Mouse (Mus musculus): Measurements from ENCODE around the gene Pakap. TPM values are rescaled to one million over a fixed set of nuclear protein-coding genes. Genes with fewer than 3 reads are reported as not detected.

Pakap gene
- polyA plus RNA-seq, 1 experiment from 2014 or later = 21.4 TPM

GRCm38 (mm10) chr4:57866088-57866487 lies 298.1 kb downstream of the Pakap start:
- no peaks in the 10 kb centered on the region for H3K27me3 ChIP-seq (ENCODE audit: control insufficient read depth, insufficient read depth, low read length)
- 10% methylated on average over 2 of the region's 2 CpGs for WGBS
- no peak overlapping the region for H3K27ac ChIP-seq (ENCODE audit: low read depth, low read length)
- no peaks in the 10 kb centered on the region for H3K9me3 ChIP-seq (ENCODE audit: control insufficient read depth, low read length)
- no peak overlapping the region for H3K4me2 ChIP-seq
- H3K4me3 ChIP-seq (ENCODE audit: low read depth, low read length) = no peak overlapping the region
- DNase-seq (ENCODE audit: low spot score, missing footprints) = no peak
- ATAC-seq (ENCODE audit: low FRiP score) = no peak
- H3K4me1 ChIP-seq (ENCODE audit: control insufficient read depth, insufficient read depth, low read length) = no peaks in the 10 kb centered on the region
- no peak overlapping the region for H3K9ac ChIP-seq (ENCODE audit: low read length)
- no peaks in the 10 kb centered on the region for H3K36me3 ChIP-seq (ENCODE audit: control insufficient read depth, insufficient read depth, low read length)

- no peaks in the 10 kb centered on the region for H3K4me1 ChIP-seq (ENCODE audit: control insufficient read depth, insufficient read depth, low read length)
- no peaks in the 10 kb centered on the region for H3K36me3 ChIP-seq (ENCODE audit: control insufficient read depth, insufficient read depth, low read length)
- H3K27ac ChIP-seq (ENCODE audit: low read depth, low read length) = no peak overlapping the region
- ATAC-seq (ENCODE audit: low FRiP score) = no peak
- H3K27me3 ChIP-seq (ENCODE audit: control insufficient read depth, insufficient read depth, low read length) = no peaks in the 10 kb centered on the region
- 75% methylated on average over 9 of the region's 9 CpGs for WGBS
- no peak for DNase-seq (ENCODE audit: low spot score, missing footprints)
- no peak overlapping the region for H3K9ac ChIP-seq (ENCODE audit: low read length)
- H3K4me2 ChIP-seq = no peak overlapping the region
- H3K9me3 ChIP-seq (ENCODE audit: control insufficient read depth, low read length) = no peaks in the 10 kb centered on the region
- no peak overlapping the region for H3K4me3 ChIP-seq (ENCODE audit: low read depth, low read length)
These were observed 299.0 kb downstream of the Pakap start for GRCm38 (mm10) chr4:57866990-57867389.

- no peaks in the 10 kb centered on the region for H3K27me3 ChIP-seq (ENCODE audit: control insufficient read depth, insufficient read depth, low read length)
- ATAC-seq (ENCODE audit: low FRiP score) (no peak), DNase-seq (ENCODE audit: low spot score, missing footprints) (no peak)
- H3K4me3 ChIP-seq (ENCODE audit: low read depth, low read length) = no peak overlapping the region
- no peak overlapping the region for H3K9ac ChIP-seq (ENCODE audit: low read length)
- WGBS = 35% methylated on average over 10 of the region's 10 CpGs
- no peak overlapping the region for H3K4me2 ChIP-seq
- H3K27ac ChIP-seq (ENCODE audit: low read depth, low read length) = no peak overlapping the region
- no peaks in the 10 kb centered on the region for H3K36me3 ChIP-seq (ENCODE audit: control insufficient read depth, insufficient read depth, low read length)
- H3K9me3 ChIP-seq (ENCODE audit: control insufficient read depth, low read length) = no peaks in the 10 kb centered on the region
- no peaks in the 10 kb centered on the region for H3K4me1 ChIP-seq (ENCODE audit: control insufficient read depth, insufficient read depth, low read length)
These were observed 299.5 kb downstream of the Pakap start for GRCm38 (mm10) chr4:57867454-57867853.

- Histone ChIP-seq H3K36me3 (ENCODE audit: control insufficient read depth, insufficient read depth, low read length) (no peaks in the 10 kb centered on the region), H3K4me1 (ENCODE audit: control insufficient read depth, insufficient read depth, low read length) (no peaks in the 10 kb centered on the region), H3K4me3 (ENCODE audit: low read depth, low read length) (no peak overlapping the region), H3K4me2 (no peak overlapping the region), H3K9ac (ENCODE audit: low read length) (no peak overlapping the region), H3K27ac (ENCODE audit: low read depth, low read length) (no peak overlapping the region), H3K27me3 (ENCODE audit: control insufficient read depth, insufficient read depth, low read length) (no peaks in the 10 kb centered on the region), H3K9me3 (ENCODE audit: control insufficient read depth, low read length) (no peaks in the 10 kb centered on the region)
- DNase-seq (ENCODE audit: low spot score, missing footprints) (no peak), ATAC-seq (ENCODE audit: low FRiP score) (no peak)
- 92% methylated on average over 5 of the region's 5 CpGs for WGBS
These were observed 311.2 kb downstream of the Pakap start for GRCm38 (mm10) chr4:57879137-57879536.

- no peak overlapping the region for H3K4me3 ChIP-seq (ENCODE audit: low read depth, low read length)
- peak; percentile 65 for ATAC-seq (ENCODE audit: low FRiP score)
- peak; percentile 97 for DNase-seq (ENCODE audit: low spot score, missing footprints)
- H3K9ac ChIP-seq (ENCODE audit: low read length) = no peak overlapping the region
- H3K9me3 ChIP-seq (ENCODE audit: control insufficient read depth, low read length) = no peaks in the 10 kb centered on the region
- no peak overlapping the region for H3K4me2 ChIP-seq
- whole genome bisulfite sequencing = 12% methylated on average over 6 of the region's 6 CpGs
- no peaks in the 10 kb centered on the region for H3K36me3 ChIP-seq (ENCODE audit: control insufficient read depth, insufficient read depth, low read length)
- no peak overlapping the region for H3K27ac ChIP-seq (ENCODE audit: low read depth, low read length)
- no peaks in the 10 kb centered on the region for H3K4me1 ChIP-seq (ENCODE audit: control insufficient read depth, insufficient read depth, low read length)
- H3K27me3 ChIP-seq (ENCODE audit: control insufficient read depth, insufficient read depth, low read length) = no peaks in the 10 kb centered on the region
These were observed 311.9 kb downstream of the Pakap start for GRCm38 (mm10) chr4:57879804-57880357.

- WGBS = 82% methylated on average over 7 of the region's 7 CpGs
- H3K36me3 ChIP-seq (ENCODE audit: control insufficient read depth, insufficient read depth, low read length) = no peaks in the 10 kb centered on the region
- H3K9me3 ChIP-seq (ENCODE audit: control insufficient read depth, low read length) = no peaks in the 10 kb centered on the region
- no peak overlapping the region for H3K27ac ChIP-seq (ENCODE audit: low read depth, low read length)
- no peak overlapping the region for H3K4me2 ChIP-seq
- no peak overlapping the region for H3K9ac ChIP-seq (ENCODE audit: low read length)
- H3K4me3 ChIP-seq (ENCODE audit: low read depth, low read length) = no peak overlapping the region
- ATAC-seq (ENCODE audit: low FRiP score) (no peak), DNase-seq (ENCODE audit: low spot score, missing footprints) (no peak)
- no peaks in the 10 kb centered on the region for H3K27me3 ChIP-seq (ENCODE audit: control insufficient read depth, insufficient read depth, low read length)
- H3K4me1 ChIP-seq (ENCODE audit: control insufficient read depth, insufficient read depth, low read length) = peaks cover 3% of the 10 kb centered on the region; the same call in 1 of the 2 replicates
These were observed 315.8 kb downstream of the Pakap start for GRCm38 (mm10) chr4:57883520-57884421.

- Histone ChIP-seq H3K4me1 (ENCODE audit: control insufficient read depth, insufficient read depth, low read length) (peaks cover 3% of the 10 kb centered on the region; the same call in 1 of the 2 replicates), H3K4me2 (no peak overlapping the region), H3K27me3 (ENCODE audit: control insufficient read depth, insufficient read depth, low read length) (no peaks in the 10 kb centered on the region), H3K9me3 (ENCODE audit: control insufficient read depth, low read length) (no peaks in the 10 kb centered on the region), H3K9ac (ENCODE audit: low read length) (no peak overlapping the region), H3K4me3 (ENCODE audit: low read depth, low read length) (no peak overlapping the region), H3K27ac (ENCODE audit: low read depth, low read length) (no peak overlapping the region), H3K36me3 (ENCODE audit: control insufficient read depth, insufficient read depth, low read length) (no peaks in the 10 kb centered on the region)
- WGBS = 88% methylated on average over 3 of the region's 3 CpGs
- DNase-seq (ENCODE audit: low spot score, missing footprints) (no peak), ATAC-seq (ENCODE audit: low FRiP score) (no peak)
These were observed 316.5 kb downstream of the Pakap start for GRCm38 (mm10) chr4:57884511-57884910.

- Histone ChIP-seq H3K4me2 (no peak overlapping the region), H3K27me3 (ENCODE audit: control insufficient read depth, insufficient read depth, low read length) (no peaks in the 10 kb centered on the region), H3K9me3 (ENCODE audit: control insufficient read depth, low read length) (no peaks in the 10 kb centered on the region), H3K36me3 (ENCODE audit: control insufficient read depth, insufficient read depth, low read length) (no peaks in the 10 kb centered on the region), H3K4me3 (ENCODE audit: low read depth, low read length) (no peak overlapping the region), H3K27ac (ENCODE audit: low read depth, low read length) (no peak overlapping the region), H3K9ac (ENCODE audit: low read length) (no peak overlapping the region), H3K4me1 (ENCODE audit: control insufficient read depth, insufficient read depth, low read length) (peaks cover 3% of the 10 kb centered on the region; the same call in 1 of the 2 replicates)
- WGBS = 70% methylated on average over 2 of the region's 2 CpGs
- no peak for DNase-seq (ENCODE audit: low spot score, missing footprints)
- no peak for ATAC-seq (ENCODE audit: low FRiP score)
These were observed 317.2 kb downstream of the Pakap start for GRCm38 (mm10) chr4:57885186-57885585.

All from midbrain, embryonic 11.5 days (tissue).